Mouse (Mus musculus) WW6 (cell line): ENCODE measurements around the gene Ell2.

Source experiments
- DNase-seq: peaks from one replicate; pipeline ENCODE4 v3.0.0-alpha.2; 2013; ENCODE audit warnings: low read depth, low spot score

Ell2 gene

GRCm38 (mm10) chr13:75807969-75808368 is 101.4 kb downstream of the Ell2 start:
- no peak for DNase-seq

- no peak for DNase-seq
Measured at GRCm38 (mm10) chr13:75809957-75810356, 103.4 kb downstream of the Ell2 start.

GRCm38 (mm10) chr13:75817183-75817582 is 110.6 kb downstream of the Ell2 start:
- no peak for DNase-seq

GRCm38 (mm10) chr13:75818486-75818885 is 111.9 kb downstream of the Ell2 start:
- no peak for DNase-seq

- DNase-seq: no peak
Measured at GRCm38 (mm10) chr13:75818945-75819706, 112.6 kb downstream of the Ell2 start.

GRCm38 (mm10) chr13:75819898-75820297 is 113.3 kb downstream of the Ell2 start:
- no peak for DNase-seq
